Mouse (Mus musculus): Measurements from ENCODE around the gene Taok3. TPM values are rescaled to one million over a fixed set of nuclear protein-coding genes. Genes with fewer than 3 reads are reported as not detected.

Gene Taok3
- polyA plus RNA-seq, 1 experiment = 5.1 TPM

- Histone ChIP-seq H3K9me3 (ENCODE audit: control insufficient read depth, low read length) (no peaks in the 10 kb centered on the region), H3K36me3 (ENCODE audit: control insufficient read depth) (peaks cover 52% of the 10 kb centered on the region), H3K4me3 (replicated peaks) (peak overlapping the region; percentile 85), H3K4me1 (ENCODE audit: control insufficient read depth) (peaks cover 90% of the 10 kb centered on the region), H3K27me3 (ENCODE audit: control insufficient read depth) (no peaks in the 10 kb centered on the region)
- TF ChIP-seq GATA1 (IDR thresholded peaks at IDR 0.05; ENCODE audit: low read length) (peak; percentile 34; the same call in 1 of the 2 replicates), TAL1 (IDR thresholded peaks at IDR 0.05; ENCODE audit: low read length) (no peak)
Observed at GRCm38 (mm10) chr5:117135869-117136268, 15.9 kb downstream of the Taok3 start.

GRCm38 (mm10) chr5:117136570-117136969, 16.6 kb downstream of the Taok3 start:
- Histone ChIP-seq H3K9me3 (ENCODE audit: control insufficient read depth, low read length) (no peaks in the 10 kb centered on the region), H3K27me3 (ENCODE audit: control insufficient read depth) (no peaks in the 10 kb centered on the region), H3K36me3 (ENCODE audit: control insufficient read depth) (peaks cover 54% of the 10 kb centered on the region), H3K4me3 (replicated peaks) (peak overlapping the region; percentile 85), H3K4me1 (ENCODE audit: control insufficient read depth) (peaks cover 94% of the 10 kb centered on the region)
- TF ChIP-seq TAL1 (IDR thresholded peaks at IDR 0.05; ENCODE audit: low read length) (no peak), GATA1 (IDR thresholded peaks at IDR 0.05; ENCODE audit: low read length) (no peak)

- TF ChIP-seq TAL1 (IDR thresholded peaks at IDR 0.05; ENCODE audit: low read length) (no peak), GATA1 (IDR thresholded peaks at IDR 0.05; ENCODE audit: low read length) (no peak)
- peaks cover 93% of the 10 kb centered on the region for H3K4me1 ChIP-seq (ENCODE audit: control insufficient read depth)
- peak overlapping the region; percentile 85 for H3K4me3 ChIP-seq (replicated peaks)
- H3K36me3 ChIP-seq (ENCODE audit: control insufficient read depth) = peaks cover 57% of the 10 kb centered on the region
- no peaks in the 10 kb centered on the region for H3K27me3 ChIP-seq (ENCODE audit: control insufficient read depth)
- no peaks in the 10 kb centered on the region for H3K9me3 ChIP-seq (ENCODE audit: control insufficient read depth, low read length)
Observed at GRCm38 (mm10) chr5:117137011-117137410, 17.1 kb downstream of the Taok3 start.

GRCm38 (mm10) chr5:117137594-117137993, 17.7 kb downstream of the Taok3 start:
- Histone ChIP-seq H3K9me3 (ENCODE audit: control insufficient read depth, low read length) (no peaks in the 10 kb centered on the region), H3K27me3 (ENCODE audit: control insufficient read depth) (no peaks in the 10 kb centered on the region), H3K36me3 (ENCODE audit: control insufficient read depth) (peaks cover 61% of the 10 kb centered on the region), H3K4me1 (ENCODE audit: control insufficient read depth) (peaks cover 93% of the 10 kb centered on the region), H3K4me3 (replicated peaks) (peak overlapping the region; percentile 85)
- TF ChIP-seq TAL1 (IDR thresholded peaks at IDR 0.05; ENCODE audit: low read length) = peak; percentile 58
- no peak; the same call in 1 of the 2 replicates for TF ChIP-seq GATA1 (IDR thresholded peaks at IDR 0.05; ENCODE audit: low read length)

- H3K27me3 ChIP-seq (ENCODE audit: control insufficient read depth) = no peaks in the 10 kb centered on the region
- H3K4me1 ChIP-seq (ENCODE audit: control insufficient read depth) = peaks cover 94% of the 10 kb centered on the region
- peak overlapping the region; percentile 85 for H3K4me3 ChIP-seq (replicated peaks)
- H3K36me3 ChIP-seq (ENCODE audit: control insufficient read depth) = peaks cover 67% of the 10 kb centered on the region
- TF ChIP-seq TAL1 (IDR thresholded peaks at IDR 0.05; ENCODE audit: low read length) (no peak), GATA1 (IDR thresholded peaks at IDR 0.05; ENCODE audit: low read length) (peak; percentile 43; the same call in 1 of the 2 replicates)
- no peaks in the 10 kb centered on the region for H3K9me3 ChIP-seq (ENCODE audit: control insufficient read depth, low read length)
Observed at GRCm38 (mm10) chr5:117138295-117138988, 18.5 kb downstream of the Taok3 start.

GRCm38 (mm10) chr5:117139822-117140221, 19.9 kb downstream of the Taok3 start:
- TF ChIP-seq GATA1 (IDR thresholded peaks at IDR 0.05; ENCODE audit: low read length) (no peak), TAL1 (IDR thresholded peaks at IDR 0.05; ENCODE audit: low read length) (no peak)
- H3K9me3 ChIP-seq (ENCODE audit: control insufficient read depth, low read length) = no peaks in the 10 kb centered on the region
- H3K4me3 ChIP-seq (replicated peaks) = no peak overlapping the region
- peaks cover 77% of the 10 kb centered on the region for H3K36me3 ChIP-seq (ENCODE audit: control insufficient read depth)
- H3K4me1 ChIP-seq (ENCODE audit: control insufficient read depth) = peaks cover 92% of the 10 kb centered on the region
- no peaks in the 10 kb centered on the region for H3K27me3 ChIP-seq (ENCODE audit: control insufficient read depth)

- Histone ChIP-seq H3K4me1 (ENCODE audit: control insufficient read depth) (peaks cover 92% of the 10 kb centered on the region), H3K9me3 (ENCODE audit: control insufficient read depth, low read length) (no peaks in the 10 kb centered on the region), H3K27me3 (ENCODE audit: control insufficient read depth) (no peaks in the 10 kb centered on the region), H3K4me3 (replicated peaks) (no peak overlapping the region), H3K36me3 (ENCODE audit: control insufficient read depth) (peaks cover 79% of the 10 kb centered on the region)
- TF ChIP-seq GATA1 (IDR thresholded peaks at IDR 0.05; ENCODE audit: low read length) (no peak), TAL1 (IDR thresholded peaks at IDR 0.05; ENCODE audit: low read length) (no peak)
Observed at GRCm38 (mm10) chr5:117140374-117140773, 20.4 kb downstream of the Taok3 start.

- H3K4me3 ChIP-seq (replicated peaks) = no peak overlapping the region
- peaks cover 12% of the 10 kb centered on the region for H3K9me3 ChIP-seq (ENCODE audit: control insufficient read depth, low read length)
- no peaks in the 10 kb centered on the region; the same call in 1 of the 2 replicates for H3K27me3 ChIP-seq (ENCODE audit: control insufficient read depth)
- peaks cover 90% of the 10 kb centered on the region for H3K36me3 ChIP-seq (ENCODE audit: control insufficient read depth)
- peaks cover 75% of the 10 kb centered on the region for H3K4me1 ChIP-seq (ENCODE audit: control insufficient read depth)
- TF ChIP-seq GATA1 (IDR thresholded peaks at IDR 0.05; ENCODE audit: low read length) (no peak), TAL1 (IDR thresholded peaks at IDR 0.05; ENCODE audit: low read length) (no peak)
Observed at GRCm38 (mm10) chr5:117143721-117144135, 23.8 kb downstream of the Taok3 start.

- Histone ChIP-seq H3K4me3 (replicated peaks) (no peak overlapping the region), H3K27me3 (ENCODE audit: control insufficient read depth) (no peaks in the 10 kb centered on the region; the same call in 1 of the 2 replicates), H3K4me1 (ENCODE audit: control insufficient read depth) (peaks cover 60% of the 10 kb centered on the region), H3K9me3 (ENCODE audit: control insufficient read depth, low read length) (peaks cover 13% of the 10 kb centered on the region), H3K36me3 (ENCODE audit: control insufficient read depth) (peaks cover 89% of the 10 kb centered on the region)
- TF ChIP-seq TAL1 (IDR thresholded peaks at IDR 0.05; ENCODE audit: low read length) (no peak), GATA1 (IDR thresholded peaks at IDR 0.05; ENCODE audit: low read length) (no peak)
Observed at GRCm38 (mm10) chr5:117146165-117146564, 26.2 kb downstream of the Taok3 start.
